Mouse (Mus musculus) small intestine, adult 2 months (tissue): ENCODE measurements at regions not wholly inside any gene's neighbourhood (a gene's known extent, or its start where the extent isn't known, plus 50 kb on each side); places are given as distances from the start of the nearest gene placed in this dataset.

Source experiments
- CTCF ChIP-seq: fragments of 200-500 bp; IDR thresholded peaks from 2 replicates; pipeline ENCODE4 v1.5.1; 2012; ENCODE audit warnings: low read depth, mild to moderate bottlenecking, control low read depth, inconsistent platforms, low read length, moderate library complexity, mixed read lengths; ENCODE audit not compliant: insufficient replicate concordance, insufficient read length; ENCODE audit errors: extremely low read depth
- POLR2A ChIP-seq: fragments of 200-500 bp; IDR thresholded peaks from 2 replicates; pipeline ENCODE4 v1.6.1; 2012; ENCODE audit warnings: low read depth, mild to moderate bottlenecking, control low read depth, inconsistent platforms, low read length, moderate library complexity

GRCm38 (mm10) chr1:81780583-81780982 is 452.3 kb upstream of the Gm9747 start:
- TF ChIP-seq CTCF (no peak), POLR2A (no peak)
